Mouse (Mus musculus) spleen, adult 2 months (tissue): ENCODE results near the gene Psmd7.

Experiments used
- CTCF ChIP-seq: fragments of 200-500 bp; IDR thresholded peaks from 2 replicates; pipeline ENCODE4 v1.5.1; 2011; ENCODE audit warnings: mild to moderate bottlenecking, inconsistent platforms; ENCODE audit not compliant: insufficient read depth, insufficient read length, insufficient replicate concordance; ENCODE audit errors: extremely low read depth
- POLR2A ChIP-seq: fragments of 200-500 bp; IDR thresholded peaks from 2 replicates; pipeline ENCODE4 v1.6.1; 2011; ENCODE audit warnings: low read depth, low read length, inconsistent platforms

- TF ChIP-seq CTCF = no peak
- peak; percentile 70 for TF ChIP-seq POLR2A
Measured at GRCm38 (mm10) chr8:107587995-107588780, at the start of gene Psmd7.
